Mouse (Mus musculus) skeletal muscle tissue, adult 2 months (tissue): Measurements from ENCODE around the gene Adgre5.

Experiments used
- DNase-seq: peaks from one replicate; pipeline ENCODE4 v3.0.0-alpha.2; 2012; ENCODE audit warnings: low read depth, low spot score

The Adgre5 gene

DNA sequence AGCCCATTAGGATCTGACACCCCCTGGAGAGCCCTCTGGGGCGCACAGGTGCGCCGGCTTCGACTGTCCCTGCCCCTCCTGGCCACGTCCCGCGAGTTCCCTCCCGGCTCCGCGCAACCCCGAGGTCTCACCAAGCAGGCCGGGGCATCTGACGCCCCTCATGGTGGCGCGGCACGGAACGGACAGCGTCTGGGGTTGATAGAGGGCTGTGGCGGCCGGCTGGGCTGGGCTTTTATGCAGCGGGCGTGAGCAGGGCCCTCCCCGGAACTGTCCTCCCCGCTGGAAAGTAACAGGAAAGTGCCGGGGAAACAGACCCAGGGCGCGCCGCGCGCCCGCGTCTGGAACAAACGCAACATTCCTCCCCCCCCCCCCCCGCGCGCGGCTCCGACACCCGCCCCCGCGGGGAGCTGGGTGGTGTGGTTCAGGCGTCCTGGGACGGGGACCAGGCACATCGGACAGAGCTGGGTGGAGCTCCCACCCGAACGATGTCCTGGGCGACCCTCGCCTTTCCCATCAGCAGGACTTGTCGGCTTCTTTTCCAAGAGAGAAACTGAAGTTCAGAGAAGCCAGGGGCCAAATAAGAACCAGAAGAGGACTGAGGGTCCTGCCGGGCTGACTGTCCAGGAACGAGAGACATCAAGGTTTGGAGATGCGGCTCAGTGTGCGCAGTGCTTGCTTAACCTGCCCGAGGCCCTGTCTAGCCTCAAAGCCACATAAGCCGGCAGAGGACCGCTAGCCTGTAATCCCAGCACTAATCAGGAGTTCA is at the start of gene Adgre5:
Gene Adgre5, minus strand, starts transcription at position 351 of the 766 bp plus-strand sequence.
- peak; percentile 73 for DNase-seq

- DNase-seq = no peak
These were observed 48.7 kb upstream of the Adgre5 start for GRCm38 (mm10) chr8:83789826-83790225.

- no peak for DNase-seq
These were observed 43.9 kb upstream of the Adgre5 start for GRCm38 (mm10) chr8:83785046-83785445.

- peak; percentile 72 for DNase-seq
These were observed 41.9 kb upstream of the Adgre5 start for GRCm38 (mm10) chr8:83782832-83783558.

DNA sequence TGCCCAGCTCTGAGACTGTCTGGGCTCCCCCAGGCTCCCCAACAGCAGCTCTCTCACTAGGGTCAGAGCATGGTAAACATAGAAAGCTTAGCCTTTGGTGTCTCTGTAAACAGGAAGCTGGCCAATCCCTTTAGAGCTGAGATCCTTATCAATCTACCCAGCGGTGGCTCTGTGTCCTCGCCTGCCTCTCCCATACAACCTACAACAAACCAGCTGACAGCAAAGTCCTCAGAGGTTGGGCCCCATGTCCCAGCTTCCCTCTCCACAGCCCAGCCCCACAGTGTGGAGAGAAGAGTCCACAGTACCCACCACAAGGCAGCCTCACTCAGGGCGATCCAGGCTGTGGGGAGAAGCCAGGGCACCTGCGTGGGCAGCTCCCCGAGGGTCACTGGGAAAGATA is 38.5 kb upstream of the Adgre5 start:
- DNase-seq = no peak

- no peak for DNase-seq
These were observed 36.9 kb upstream of the Adgre5 start for GRCm38 (mm10) chr8:83778051-83778450.

GRCm38 (mm10) chr8:83776632-83777031 is 35.5 kb upstream of the Adgre5 start:
- no peak for DNase-seq

- DNase-seq = no peak
These were observed 33.1 kb upstream of the Adgre5 start for GRCm38 (mm10) chr8:83774221-83774620.

DNA sequence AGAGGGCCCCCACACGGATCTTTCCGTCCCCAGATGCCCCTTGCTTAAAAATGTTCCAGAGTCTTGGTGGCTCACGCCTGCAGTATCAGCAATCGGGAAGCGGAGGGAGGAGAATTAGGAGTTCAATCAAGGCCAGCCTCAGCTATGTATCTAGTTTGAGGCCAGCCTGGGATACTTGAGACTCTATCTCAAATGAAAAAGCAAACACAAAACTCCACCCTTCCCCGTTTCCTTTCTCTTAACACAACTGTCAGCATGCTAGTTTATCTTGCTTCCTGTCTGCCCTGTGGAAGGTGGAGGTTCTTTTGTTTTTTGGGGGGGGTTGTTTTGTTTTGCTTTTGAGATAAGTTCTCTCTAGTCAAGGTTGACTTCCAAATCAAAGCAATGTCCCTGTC is 32.3 kb upstream of the Adgre5 start:
- no peak for DNase-seq

GRCm38 (mm10) chr8:83772701-83773451 is 31.8 kb upstream of the Adgre5 start:
- DNase-seq = peak; percentile 61

GRCm38 (mm10) chr8:83771791-83772190 is 30.7 kb upstream of the Adgre5 start:
- no peak for DNase-seq

GRCm38 (mm10) chr8:83770669-83771068 is 29.5 kb upstream of the Adgre5 start:
- DNase-seq = no peak

- no peak for DNase-seq
These were observed 28.6 kb upstream of the Adgre5 start for GRCm38 (mm10) chr8:83769720-83770119.

DNA sequence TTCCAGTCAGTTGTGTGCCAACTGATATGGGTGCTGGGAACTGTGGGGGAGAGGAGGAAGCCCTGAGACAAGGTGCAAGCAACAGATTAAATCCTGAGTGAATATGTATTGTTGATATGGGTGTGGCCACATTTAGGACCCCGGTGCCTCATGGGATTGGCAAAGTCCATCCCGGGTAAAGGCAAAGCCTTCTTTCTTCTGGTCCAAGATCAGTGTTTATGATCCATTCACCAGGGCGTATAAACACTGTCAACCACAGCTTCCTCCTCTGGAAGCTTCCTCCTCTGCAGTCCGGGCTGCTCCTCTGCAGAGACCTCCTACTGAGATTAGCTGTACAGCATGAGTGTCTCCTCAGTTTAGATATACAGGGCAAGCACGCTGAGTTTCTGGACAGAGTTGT is 27.4 kb upstream of the Adgre5 start:
- DNase-seq = peak; percentile 29

DNA sequence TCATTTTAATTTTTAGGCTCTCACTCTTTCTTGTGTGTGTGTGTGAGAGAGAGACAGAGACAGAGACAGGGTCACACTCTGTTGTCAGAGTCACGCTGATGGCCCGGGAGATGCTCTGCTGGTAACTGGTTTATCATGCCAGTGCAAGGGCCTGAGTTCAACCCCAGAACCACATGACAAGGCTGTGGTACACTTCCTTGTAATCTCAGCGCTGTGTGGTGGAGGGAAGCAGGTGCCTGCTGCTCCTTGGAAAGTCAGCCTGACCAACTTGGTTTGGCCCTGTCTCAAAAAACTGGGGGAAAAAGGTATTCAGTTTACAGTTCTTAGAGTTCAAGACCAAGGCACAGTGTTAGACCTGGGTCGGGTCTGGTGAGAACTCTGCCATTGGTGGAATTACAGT is 26.3 kb upstream of the Adgre5 start:
- DNase-seq = no peak

GRCm38 (mm10) chr8:83765663-83766062 is 24.5 kb upstream of the Adgre5 start:
- no peak for DNase-seq

DNA sequence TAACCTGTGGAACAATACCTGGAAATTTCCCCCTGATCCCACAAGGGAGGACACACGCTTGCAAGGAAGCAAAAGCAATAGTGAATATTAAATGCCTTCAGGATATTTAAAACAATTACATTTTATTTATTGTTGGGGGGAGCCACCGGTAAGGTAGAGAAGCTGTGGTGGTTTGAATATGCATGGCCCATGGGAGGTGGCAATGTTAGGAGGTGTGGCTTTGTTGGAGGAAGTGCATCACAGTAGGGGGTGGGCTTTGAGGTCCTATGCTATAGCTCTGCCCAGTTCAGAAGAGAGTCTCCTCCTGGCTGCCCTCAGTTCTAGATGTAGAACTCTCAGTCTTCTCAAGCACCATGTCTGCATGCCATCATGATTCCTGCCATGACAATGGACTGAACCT is 23.6 kb upstream of the Adgre5 start:
- no peak for DNase-seq

GRCm38 (mm10) chr8:83764116-83764515 is 23.0 kb upstream of the Adgre5 start:
- DNase-seq = no peak

DNA sequence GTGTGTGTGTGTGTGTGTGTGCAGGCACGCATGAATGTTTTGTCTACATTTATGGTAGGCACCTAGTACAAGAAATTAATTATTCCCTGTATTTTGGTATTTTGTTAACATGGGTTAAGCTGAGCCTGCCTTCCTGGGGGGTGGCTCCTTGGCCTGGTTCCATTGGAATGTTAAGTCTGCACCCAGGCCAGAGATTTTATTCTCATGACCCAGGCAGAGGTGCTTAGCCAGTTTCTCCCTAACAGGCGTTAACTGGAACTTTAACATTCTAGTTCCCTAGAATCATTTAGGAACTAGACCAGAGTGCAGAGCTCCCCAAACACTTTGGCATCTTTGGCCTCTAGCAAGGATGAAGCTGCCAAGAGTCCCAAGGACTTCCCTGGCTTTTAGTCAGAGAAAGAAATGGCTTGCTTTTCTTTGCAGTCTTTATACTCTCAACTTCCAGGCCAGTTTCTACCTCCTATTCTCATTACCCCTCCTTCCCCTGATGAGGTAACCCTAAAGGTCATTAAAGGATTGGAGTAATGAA is 18.2 kb upstream of the Adgre5 start:
- no peak for DNase-seq

- no peak for DNase-seq
These were observed 17.2 kb upstream of the Adgre5 start for GRCm38 (mm10) chr8:83758298-83758697.

DNA sequence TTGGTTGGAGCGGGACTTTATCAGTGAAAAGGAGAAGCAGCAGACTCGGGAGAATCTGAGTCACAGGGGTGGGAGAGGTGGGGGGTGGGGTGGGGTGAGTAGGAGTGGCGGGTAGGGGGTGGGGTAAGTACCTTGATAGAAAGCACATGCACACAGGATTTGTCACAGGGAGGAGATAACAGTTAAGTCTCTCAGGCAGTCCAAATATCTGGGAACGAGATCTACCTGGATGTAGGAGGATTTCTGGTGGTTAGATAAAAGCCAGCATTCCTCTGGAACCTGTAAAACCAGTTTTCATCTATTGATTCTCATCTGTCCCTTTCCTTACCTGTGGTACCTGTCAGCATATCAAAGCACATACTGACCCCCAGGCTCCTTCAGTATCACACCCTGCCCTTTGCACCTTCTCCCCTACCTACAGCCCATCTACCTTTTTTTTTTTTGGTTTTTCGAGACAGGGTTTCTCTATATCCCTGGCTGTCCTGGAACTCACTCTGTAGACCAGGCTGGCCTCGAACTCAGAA is 16.0 kb upstream of the Adgre5 start:
- no peak for DNase-seq

- no peak for DNase-seq
These were observed 15.1 kb upstream of the Adgre5 start for GRCm38 (mm10) chr8:83756273-83756672.
